Mouse (Mus musculus) mouse embryonic stem cell (cell line): ENCODE data around the gene March1.

Experiments used
- in situ Hi-C, 2 experiments: fragments of 300-500 bp; cut with MboI; formaldehyde crosslinking; loops; 1 replicate in 1 of 2; 3 replicates in 1 of 2; pipeline ENCODE4 v1.14.3; 2019 to 2020; ENCODE audit warnings: low sequenced_read_pairs in 2 of 2, low pct_unique_long_range_greater_than_20kb in 1 of 2, mixed read lengths in 1 of 2; ENCODE audit not compliant: unreplicated experiment in 1 of 2

Gene March1

DNA sequence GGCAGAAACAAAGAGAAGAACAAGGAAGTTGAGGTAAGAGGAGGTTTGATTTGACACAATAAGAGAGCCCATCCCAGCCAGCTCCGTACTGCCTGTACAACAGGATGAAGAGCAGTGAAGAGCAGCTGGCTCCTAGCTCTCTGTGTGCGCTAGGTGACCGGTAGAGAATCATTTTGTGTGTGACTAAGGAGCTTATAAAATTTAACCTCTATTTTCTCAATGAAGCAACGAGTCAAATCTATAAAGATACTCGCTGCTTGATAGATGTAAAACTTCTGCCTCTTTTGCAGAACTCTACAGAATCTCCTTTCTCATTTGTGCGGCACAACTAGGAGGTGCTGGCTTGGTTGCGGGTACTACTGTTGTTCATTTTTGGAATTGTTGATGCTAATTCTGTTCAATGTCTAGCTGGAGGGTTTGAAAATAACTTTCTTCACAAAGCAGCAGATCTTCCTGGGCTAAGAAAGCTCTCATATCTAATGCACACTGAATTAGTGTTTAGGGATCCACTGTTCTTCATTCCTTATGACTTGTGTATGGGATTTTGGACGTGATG is 349.6 kb downstream of the March1 start:
- in situ Hi-C loops = no loop called here

DNA sequence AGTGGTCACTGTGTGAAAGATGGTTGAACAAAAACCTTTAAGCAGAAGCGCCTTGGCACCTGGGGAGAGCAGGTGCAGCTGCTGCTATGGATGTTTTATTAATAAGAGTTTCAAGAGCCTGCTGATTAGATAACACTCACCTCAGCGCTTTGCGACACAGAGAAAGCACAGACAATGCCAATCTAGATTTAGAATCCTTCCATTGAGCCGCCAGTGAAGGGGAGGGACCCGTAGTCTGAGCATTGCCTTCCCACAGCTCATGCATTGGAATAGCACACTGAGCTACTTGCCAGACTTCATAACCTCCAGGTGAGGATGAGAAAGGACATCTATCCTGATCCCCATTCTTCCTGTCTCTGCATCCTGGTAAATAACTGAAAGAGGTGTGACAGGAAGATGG is 359.2 kb downstream of the March1 start:
- in situ Hi-C loops = no loop called here

DNA sequence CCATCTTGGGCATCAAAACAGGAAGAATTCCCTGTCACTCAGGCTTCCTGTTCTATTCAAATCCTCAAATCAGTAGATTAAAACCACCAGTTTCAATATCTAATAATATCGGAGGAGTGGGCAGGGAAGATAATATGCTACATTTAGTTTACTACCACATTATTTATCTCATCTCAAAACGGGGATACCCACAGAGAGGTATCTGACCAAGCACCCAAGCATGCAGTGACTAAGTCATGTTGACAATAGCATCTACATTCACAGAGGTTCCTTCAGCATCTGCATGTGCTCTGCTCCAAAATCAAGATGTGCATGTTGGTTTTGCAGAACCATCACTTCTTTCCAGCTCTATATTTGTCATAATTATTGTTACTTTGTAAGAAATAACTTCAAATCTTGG is 364.3 kb downstream of the March1 start:
- in situ Hi-C loops = no loop called here

GRCm38 (mm10) chr8:65987665-65988064 is 370.0 kb downstream of the March1 start:
- in situ Hi-C loops = no loop called here

DNA sequence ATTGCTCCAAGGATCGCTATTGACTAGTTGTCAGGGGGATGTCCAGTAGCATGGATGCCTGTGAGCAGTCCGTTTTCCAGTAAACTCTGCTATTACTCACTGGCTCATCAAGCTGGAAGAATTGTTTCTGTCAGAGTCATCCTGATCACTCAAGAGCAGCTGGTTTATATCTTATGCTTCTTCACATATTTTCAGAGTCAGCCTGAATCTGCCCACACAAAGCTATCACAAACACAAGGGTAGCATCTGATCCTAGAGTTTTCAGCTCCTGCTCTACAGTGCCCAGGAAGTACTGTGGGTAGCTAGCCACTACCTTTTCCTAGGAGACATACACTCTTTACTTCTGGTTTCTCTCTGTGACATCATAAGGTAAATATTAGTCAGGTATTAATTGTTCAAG is 405.1 kb downstream of the March1 start:
- in situ Hi-C loops = no loop called here

DNA sequence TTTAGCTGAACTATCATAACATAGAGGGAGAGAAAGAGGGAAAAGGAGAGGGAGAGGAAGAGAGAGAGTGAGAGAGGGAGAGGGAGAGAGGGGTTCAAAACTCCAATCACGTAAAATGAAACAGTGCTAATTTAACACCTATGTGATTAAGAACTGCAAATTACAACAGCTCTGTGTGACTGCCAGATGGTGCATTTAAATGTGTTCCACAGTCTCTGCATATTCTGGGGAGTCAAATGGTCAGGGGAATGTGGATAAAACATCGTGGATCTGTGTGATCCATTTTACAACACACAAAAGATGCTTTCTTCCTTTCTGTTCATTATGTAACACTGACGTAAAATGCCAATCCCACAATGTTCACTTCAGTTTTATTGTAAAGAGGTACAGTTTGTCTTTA is 416.0 kb downstream of the March1 start:
- in situ Hi-C loops = no loop called here

DNA sequence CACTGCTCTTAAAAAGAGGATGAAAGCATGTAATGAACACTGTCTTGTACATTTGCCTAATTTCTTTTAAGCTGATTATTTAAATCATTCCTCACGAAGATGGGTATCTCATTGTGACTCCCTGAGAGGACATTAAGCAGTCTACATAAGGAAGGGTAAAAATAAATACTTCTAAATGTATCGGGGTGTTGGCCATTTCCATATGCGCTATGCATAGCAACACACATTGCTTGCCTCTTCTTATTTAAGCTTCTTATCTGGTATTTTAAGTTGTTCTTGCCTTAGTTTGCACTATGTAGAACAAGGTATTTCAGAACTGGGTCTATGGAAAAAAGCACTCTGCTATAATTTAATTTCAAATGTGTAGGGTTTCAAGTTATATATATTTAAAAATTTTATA is 416.7 kb downstream of the March1 start:
- in situ Hi-C loops = no loop called here

DNA sequence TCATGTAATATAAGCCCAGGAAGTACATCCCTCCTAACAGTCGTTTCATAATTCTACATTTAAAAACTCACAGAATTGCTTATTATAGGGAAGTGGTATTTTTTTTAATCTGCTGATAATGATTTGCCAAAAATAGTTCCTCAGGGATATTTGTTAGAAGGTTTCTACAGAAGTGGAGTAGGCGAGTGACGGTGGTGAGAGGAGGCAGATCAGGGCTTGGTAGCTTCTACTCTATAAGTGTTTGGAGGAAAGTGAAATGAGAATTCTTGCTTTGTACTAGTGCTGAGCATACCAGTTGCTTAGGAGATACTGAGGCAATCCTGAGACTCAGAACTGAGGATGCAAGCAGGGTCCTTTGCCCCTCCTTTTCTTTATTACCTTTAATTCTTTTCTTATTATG is 476.5 kb downstream of the March1 start:
- in situ Hi-C loops = no loop called here

DNA sequence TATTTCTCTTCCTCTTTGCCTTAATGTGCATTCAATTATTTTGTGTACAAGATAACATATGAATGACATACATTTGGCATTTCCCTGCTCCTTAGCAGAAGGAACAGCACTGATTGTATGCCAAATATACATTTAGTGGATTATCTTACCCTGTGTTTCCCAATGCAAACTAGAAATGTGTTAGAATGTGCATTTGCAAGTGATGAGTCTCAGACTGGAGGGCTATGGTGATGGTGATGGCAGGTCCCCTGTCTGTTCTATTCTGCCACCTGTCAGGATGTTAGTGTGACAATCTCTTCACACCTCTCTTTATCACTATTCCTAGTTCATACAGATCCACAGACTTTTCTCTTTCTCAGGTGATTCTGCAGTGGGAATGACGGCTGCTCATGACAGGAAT is 480.4 kb downstream of the March1 start:
- in situ Hi-C loops = no loop called here

GRCm38 (mm10) chr8:66119294-66119693 is 501.6 kb downstream of the March1 start:
- in situ Hi-C loops = no loop called here

DNA sequence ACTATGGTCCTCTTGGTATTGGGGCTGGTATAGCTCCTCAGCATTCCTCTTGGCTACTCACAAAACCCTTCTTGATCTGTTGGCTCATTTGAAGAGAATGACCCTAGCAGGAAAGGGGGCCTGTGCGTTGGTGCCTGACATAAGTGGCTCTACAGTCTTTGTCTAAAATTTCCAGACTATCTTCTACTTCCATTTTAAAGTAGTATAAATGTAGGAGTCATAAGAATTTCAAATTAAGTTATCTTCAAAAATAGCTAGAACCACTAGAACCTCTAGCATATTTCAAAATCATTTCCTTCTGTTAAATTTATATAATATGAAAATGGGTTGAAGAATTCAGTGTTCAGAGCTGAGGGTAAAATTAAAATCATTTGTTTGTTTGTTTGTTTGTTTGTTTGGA is 541.9 kb downstream of the March1 start:
- in situ Hi-C loops = no loop called here

DNA sequence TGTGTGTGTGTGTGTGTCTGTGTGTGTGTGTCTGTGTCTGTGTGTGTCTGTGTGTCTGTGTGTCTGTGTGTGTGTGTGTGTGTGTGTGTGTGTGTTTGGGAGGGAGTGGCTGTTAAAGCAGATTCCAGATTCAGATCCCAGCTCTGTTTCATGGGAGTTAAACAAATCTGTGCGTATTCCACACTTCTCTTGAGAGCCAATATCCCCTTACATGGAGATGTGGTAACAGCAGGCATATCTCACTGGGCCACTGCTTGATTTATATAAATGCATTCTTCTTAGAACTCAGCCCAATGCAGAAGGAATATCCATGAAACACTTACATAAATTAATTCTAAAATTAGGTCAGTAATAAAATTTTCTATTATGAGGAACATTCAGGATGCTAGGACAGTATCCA is 549.1 kb downstream of the March1 start:
- in situ Hi-C loops = no loop called here

DNA sequence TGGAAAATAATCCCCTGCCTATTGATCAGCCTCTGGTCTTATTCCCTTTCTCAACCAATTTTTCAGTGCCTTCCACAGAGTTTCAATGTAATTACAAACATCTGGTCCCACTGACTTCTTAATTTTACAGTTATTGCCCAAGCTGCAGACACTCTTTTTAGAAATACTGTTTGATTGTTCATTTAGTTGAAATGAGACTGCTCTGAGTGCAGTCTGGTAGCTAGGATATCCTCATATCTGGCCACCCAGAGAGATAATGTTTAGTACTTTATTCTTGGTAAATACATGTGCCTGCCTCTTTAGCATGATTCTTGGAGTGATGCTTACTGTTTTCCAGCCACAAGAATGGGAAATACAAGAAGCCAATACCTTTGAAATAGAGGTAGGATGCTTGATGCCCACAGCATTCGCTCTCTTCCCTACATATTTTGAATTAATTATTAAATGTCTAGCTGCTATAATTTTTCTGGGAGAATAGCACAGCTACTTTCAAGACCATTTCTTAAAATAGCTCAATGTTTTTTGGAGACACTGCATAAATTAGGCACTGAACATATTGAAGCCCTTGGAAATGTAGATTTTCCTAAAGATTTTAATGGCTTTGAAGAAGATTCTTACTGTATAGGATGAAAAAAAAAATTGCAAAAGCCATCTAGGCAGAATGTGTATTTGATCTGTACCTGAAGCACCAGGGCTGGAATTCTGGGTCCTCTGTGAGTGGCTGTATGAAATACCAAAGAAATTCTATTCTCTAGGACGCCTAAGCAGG is 549.9 kb downstream of the March1 start:
- in situ Hi-C loops = no loop called here

DNA sequence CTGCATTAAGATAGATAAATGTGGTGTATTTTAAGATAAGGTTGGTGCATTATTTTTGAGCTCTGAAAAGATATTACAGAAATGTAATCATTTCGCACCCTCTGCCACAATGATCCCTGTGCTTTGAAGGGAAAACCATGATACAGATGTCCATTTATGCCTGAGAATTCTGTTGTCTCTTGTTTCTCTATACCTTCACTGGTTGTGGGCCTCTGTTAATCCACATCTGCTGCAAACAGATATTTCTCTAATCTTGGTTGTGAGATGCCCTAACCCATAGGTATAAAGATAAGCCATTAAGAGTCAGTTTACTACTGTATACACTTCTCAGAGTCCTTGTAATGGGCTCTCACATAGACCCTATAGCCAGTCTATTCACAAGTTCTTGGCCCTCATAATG is 561.6 kb downstream of the March1 start:
- in situ Hi-C loops = no loop called here

DNA sequence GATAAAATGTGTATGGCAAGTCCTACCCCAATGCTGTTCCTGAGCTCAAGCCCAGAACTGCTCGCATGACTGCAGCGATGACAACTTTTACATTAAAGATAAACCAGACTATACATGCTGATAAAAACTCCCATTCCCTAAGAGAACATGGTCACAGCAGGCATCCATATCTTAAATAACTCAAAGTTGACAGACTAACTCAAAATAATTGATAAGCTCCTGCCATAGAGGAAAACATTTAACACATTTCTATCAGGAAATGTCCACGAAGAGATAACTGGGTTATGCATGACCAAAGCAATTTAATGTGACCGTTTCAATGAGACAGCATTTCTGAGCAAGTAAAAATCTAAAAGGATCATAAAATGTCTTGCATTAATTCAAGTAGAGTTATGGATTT is 563.6 kb downstream of the March1 start:
- in situ Hi-C loops = no loop called here

DNA sequence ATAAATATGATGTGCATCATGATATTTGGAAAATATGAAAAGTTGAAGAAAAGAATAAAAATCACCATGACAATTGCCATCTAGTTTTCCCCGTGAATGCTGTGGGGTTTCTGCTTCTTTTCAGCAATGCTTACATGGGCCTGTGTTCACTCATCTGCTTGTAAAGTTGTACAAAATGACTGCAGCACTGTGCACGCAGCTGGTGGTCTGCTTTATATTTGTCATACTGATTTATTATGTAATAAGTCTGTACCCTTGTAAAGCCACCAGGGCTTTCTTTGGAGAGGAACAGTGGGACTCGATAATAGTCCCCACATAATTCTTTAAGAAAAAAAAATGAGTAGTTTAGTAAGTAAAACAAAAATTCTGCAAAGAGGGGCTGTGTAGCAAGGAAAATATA is 564.6 kb downstream of the March1 start:
- in situ Hi-C loops = no loop called here

GRCm38 (mm10) chr8:66183454-66183853 is 565.8 kb downstream of the March1 start:
- in situ Hi-C loops = no loop called here

- in situ Hi-C loops = no loop called here
These were observed 567.5 kb downstream of the March1 start for GRCm38 (mm10) chr8:66185226-66185625.

DNA sequence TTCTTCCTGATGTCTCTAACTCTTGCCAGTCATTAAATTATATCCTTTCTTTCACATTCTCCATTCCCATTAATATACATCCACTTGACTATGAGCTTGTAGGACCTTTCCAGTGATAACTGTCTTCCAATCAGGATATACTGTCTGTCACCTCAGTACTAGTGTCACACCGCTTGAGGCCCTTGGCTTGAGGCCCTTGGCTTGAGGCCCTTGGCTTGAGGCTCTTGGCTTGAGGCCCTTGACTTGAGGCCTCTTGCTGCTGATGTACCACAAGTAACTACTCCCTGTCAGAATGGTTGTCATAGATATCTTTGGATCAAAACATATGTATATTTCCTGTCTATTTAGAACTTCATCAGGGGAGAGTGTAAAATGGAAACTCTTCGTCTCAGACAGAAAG is 576.7 kb downstream of the March1 start:
- in situ Hi-C loops = no loop called here

GRCm38 (mm10) chr8:66200169-66200568 is 582.5 kb downstream of the March1 start:
- in situ Hi-C loops = no loop called here
